Mouse (Mus musculus) c-Kit-positive CD71-positive TER-119-negative erythroid progenitor cells, embryonic 14.5 days (primary cell): Measurements from ENCODE around the gene Sytl3.
"Not testable (repeated sequence)": the region's sequence is repeated elsewhere in the genome, so short reads cannot be mapped to it uniquely, and the experiment has no call there.

Experiments
- DNase-seq: peaks from one replicate; pipeline ENCODE4 v3.0.0-alpha.2; 2013; ENCODE audit warnings: low read depth

Gene Sytl3

DNA sequence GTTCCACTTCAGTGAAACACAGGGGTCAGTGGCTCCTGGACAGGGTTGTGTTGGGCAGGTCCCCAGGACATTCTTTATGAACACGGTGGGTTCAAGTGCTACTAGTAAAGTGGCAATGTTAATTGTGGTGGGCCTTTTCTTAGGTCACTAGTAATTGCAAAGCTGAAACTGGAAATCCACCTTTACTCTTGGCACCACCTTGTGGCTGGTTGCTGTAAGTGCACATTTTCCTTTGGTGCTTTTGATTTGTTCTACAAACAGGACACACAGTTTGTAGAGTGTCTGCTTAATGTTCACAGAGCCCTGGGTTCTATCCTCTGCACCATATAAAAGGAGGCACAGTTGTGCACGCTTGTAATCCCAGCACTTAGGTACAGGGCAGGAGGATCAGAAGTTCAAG is 32.7 kb downstream of the Sytl3 start:
- DNase-seq = peak; percentile 46

DNA sequence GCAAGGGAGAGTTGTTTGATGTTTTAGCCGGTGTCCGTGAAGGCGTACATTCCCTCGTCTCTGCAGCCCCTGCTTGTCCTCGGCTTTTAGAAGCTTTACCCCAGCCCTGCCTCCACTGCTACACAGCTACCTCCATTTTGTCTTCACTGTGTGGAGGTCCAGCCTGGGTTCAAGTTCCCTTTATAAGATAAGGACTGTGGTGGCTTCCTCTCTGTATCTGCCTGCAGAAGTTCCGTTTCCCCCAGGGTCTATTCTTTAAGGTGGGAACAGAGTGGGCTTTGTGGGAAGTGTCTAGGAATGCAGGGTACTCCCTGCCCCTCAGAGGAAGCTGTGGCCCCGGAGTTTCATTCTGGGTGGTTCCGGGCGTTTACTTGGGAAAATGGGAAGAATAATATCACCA is 36.8 kb downstream of the Sytl3 start:
- not testable (repeated sequence) for DNase-seq

DNA sequence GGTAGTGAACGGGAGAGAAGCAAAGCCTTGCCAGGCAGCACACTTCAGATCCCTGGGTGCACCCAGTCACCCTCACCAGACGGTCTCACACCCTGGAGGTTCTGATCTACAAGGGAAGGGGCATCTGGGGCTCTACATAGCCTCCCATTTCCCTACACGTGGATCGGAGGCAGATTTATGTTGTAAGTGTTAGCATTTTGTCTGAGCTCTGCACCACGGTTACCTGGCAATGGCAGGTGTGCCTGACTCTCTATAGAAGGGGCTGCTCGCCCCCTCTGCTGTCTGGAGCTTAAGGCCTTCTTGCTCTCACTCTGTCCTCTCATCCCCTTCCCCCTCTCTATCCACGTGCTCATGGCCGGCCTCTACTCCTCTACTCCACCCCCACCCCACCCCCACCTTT is 37.6 kb downstream of the Sytl3 start:
- not testable (repeated sequence) for DNase-seq

DNA sequence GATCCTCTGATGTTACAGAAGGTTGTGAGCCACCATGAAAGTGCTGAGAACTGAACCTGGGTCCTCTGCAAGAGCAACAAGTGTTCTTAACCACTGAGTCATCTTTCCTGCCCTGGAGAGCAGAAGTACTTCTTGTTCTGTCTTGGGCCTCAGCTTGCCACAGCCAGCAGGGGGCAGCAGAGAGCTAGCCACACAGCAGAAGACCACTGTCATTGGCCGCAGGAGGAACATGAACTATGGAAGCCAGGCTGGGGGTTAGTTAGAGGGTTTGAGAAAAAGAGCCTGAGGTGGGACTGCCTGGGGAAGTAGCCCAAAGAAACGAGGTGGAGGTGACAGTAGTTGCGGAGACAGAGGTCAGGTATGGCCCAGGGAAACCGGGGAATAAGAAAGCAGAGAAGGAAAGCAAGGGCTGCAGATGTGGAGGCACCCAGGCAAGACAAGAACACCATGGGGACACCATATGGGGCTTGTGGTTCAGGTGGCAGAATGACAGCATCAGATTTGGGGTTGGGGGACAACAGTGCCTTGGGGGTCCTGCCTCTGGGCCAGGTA is 38.4 kb downstream of the Sytl3 start:
- DNase-seq = not testable (repeated sequence)

DNA sequence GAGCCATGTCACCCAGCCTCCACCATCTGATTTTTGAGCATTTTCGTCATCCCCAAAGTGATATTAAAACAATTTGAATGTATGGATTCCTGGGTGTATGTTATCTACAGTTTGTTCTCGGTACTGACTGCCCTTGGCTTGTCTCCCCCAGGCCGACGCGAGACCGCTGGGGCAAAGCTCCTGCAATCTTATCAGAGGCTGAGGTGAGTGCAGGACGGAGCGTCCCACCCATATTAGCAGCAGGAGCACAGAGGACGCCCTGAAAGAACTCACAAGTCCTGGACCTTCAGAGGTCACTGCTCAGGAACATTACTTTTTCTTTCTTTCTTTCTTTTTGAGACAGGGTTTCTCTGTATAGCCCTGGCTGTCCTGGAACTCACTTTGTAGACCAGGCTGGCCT is 40.6 kb downstream of the Sytl3 start:
- not testable (repeated sequence) for DNase-seq

DNA sequence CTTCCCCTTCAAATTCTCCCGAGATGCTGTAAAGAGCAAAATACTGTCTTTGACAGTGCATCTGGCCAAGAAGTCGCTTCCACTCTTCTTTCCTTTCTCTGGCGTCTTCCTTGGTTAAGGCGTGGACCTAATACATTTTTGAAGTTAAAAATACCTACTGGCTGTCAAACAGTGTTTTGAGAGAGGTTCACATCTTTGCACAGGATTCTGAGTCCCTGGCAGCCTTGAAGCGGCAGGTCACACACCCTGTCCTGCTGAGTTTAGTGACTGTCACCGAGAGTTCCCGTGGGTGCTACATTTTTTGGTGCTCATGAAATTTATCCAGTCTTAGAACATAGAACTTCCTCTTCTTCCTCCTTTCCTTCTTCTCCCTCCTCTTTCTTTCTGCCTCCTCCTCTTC is 41.2 kb downstream of the Sytl3 start:
- not testable (repeated sequence) for DNase-seq

DNA sequence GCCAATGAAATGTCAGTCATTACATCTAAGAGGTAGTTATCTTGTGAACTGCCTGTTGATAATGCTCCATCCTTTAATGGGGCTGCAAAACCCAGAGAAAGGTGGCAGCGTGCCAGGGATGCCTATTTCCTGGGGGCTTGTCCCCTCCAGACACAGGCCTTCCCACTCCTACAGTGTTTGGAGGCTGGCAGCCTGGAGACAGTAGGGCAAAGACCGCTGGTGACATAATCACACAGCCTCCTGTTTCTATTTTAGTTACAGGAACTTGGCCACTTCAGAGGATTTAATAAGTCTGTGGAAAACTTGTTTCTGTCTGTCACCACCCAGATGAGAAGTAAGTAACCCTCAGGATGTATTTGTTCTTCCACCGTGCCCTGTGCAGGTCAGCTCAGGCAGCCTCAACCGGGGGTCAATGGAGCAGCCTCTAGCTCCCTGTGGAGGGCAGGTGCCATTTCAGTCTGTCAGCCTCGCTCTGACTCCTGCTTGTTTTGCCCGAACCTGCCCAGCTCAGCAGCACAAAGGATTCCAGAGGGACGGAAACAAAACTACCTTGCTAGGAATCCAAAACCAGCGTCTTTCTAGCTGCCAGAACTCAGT is 43.8 kb downstream of the Sytl3 start:
- DNase-seq = not testable (repeated sequence)

DNA sequence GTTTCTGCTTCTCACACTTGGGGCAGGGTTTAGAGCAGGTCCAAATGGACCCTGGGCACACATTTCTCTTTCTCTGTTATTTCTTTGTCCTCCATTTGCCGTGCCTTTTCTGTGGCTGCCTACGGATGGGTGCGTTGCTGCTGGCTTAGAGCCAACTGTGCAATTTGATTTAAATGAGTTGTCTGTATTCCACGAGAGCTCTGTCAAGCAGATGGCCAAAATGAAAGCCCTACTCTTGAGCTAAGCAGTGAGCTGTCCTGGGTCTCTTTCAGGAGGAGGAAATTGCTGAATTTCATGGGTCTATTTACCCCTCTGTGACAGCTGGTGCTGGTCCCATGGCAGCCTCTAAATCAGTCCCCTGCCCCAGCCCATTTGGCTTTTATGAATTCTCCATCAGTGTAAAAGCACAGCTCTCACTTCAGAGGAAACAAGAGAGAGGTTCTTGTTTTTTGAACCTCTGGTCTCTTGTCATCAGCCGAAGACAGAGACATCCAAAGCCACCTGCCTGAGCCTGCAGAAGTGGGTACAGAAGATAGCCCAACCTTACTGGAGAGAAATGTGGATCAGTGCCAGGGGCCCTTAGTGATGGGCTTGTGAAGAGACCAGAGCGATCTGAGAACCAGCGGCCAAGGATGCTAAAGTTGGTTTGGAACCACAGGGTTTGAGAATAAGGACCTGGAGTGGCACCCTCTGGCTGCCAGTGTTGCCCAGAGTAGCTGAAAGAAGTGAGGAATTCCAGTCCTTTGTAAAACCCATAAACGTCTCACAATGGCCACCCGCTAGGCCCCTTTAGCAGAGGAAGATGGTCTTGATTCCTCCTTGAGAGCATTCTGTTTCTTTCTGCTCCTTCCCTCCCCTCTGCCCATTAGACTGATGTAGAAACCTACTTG is 44.7 kb downstream of the Sytl3 start:
- not testable (repeated sequence) for DNase-seq

DNA sequence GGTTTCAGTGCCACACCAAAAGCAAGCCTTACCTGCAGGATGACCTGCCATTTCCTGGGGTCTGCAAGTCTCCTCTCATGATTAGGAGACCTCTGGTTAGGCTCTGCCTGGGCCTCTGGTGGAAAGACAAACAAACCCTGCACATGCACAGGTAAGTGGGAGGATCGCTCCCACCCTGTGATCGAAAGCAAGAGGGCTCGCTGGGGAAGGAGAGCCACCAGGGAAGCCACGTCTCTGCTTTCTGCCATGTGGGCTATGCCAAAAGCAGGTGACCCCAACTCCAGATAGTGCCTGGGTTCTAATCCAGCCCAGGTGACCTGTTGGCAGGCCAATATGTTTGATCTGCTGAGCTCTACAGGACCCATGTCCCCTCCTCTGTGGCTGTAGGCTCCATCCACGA is 47.6 kb downstream of the Sytl3 start:
- not testable (repeated sequence) for DNase-seq

DNA sequence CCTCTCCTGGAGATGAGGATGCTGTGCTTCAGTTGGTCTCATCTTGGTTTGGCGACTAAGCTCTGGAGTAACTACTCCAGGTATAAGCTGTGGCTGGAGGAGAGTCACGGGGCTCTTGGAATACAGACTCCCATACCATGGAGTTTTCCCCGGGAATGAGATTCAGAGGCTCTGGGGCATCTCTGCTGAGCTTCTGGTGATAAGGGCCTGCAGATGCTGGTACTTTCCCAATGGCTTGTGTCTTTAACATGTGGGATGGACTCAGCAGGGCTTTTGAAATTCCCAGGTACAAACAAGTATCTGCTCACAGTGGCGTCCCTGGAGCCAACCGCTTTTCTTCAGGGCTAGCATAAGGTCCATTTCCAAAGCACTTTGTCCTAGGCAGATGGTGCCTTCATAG is 48.5 kb downstream of the Sytl3 start:
- not testable (repeated sequence) for DNase-seq

DNA sequence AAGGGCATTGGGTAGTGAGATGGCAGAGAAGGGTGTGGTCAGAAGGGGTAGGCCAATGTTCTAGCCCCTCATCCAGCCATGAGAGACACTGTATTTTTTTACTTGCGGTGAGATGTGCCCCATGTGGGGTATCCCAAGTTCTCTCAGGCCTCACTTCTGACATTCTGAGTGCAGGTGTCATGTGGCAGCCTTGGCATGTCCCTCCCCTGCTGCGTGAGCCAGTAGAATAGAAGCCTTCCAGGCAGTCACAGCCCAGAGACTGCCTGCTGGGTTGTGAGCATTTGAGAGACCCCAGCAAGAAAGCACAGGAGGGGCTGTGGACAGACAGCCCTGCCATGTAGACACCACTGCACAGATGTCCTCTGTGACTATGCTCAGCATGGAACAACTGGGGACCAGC is 49.3 kb downstream of the Sytl3 start:
- DNase-seq = not testable (repeated sequence)

DNA sequence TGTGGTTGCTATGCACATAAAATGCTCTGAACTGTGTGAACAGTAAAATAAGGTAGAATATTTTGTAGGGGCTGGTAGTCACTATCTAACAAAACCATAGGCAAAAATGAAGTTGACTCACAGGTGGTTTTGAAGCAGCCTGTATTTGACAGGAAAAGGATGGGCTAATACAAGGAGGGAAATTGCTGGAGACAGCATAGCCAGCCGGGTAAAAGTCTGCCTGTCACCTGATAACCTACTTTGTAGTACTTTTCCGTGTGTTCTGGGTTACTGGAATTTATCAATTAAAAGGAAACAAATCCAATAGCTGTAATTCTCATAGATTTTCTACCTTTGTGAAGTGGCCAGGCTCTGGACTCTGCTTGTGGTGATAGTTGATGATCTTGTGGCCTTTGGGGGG is 54.6 kb downstream of the Sytl3 start:
- DNase-seq = not testable (repeated sequence)

DNA sequence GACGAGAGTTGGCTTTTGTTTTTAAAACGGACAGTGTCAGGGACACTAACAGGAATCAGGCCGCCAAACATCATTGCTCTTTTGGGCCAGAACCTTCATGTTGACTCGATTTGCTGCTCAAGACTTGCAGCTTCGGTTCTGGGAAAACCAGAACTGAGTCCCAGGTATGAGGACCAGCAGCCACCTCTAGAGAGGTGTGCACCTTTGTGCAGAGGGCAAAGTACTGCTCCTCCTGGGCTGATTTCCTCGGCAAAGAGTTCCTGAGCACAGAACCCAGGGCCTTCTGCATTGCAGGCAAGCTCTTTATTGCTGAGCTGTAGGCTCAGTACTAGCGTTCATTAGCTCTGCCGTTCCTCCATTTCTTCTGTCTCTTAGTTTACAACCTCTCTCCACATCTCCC is 55.1 kb downstream of the Sytl3 start:
- not testable (repeated sequence) for DNase-seq

DNA sequence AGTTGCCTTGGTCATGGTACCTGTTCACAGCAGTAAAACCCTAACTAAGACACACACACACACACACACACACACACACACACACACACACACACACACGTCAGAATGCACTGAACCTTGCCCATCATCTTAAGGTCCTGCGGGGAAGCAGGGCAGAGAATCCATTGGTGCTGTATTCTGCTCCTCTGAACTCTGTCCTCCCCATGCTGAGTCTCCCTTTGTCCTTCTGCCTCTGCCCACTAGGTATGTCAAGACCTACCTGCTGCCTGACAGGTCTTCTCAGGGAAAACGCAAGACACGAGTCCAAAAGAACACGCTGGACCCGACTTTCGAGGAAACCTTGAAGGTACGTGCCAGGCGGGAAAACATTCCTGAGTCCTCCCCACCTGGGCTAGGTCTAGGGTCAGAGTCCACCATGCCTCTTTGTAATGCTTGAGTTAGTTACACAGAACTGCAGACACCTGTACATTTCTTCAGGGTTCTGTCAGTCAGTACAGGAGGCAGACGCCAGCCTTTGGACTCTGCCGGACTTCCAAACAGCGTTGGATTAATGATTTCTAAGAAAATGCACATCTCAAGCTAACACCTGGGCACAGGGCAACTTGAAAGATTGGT is 69.2 kb downstream of the Sytl3 start:
- DNase-seq = no peak

DNA sequence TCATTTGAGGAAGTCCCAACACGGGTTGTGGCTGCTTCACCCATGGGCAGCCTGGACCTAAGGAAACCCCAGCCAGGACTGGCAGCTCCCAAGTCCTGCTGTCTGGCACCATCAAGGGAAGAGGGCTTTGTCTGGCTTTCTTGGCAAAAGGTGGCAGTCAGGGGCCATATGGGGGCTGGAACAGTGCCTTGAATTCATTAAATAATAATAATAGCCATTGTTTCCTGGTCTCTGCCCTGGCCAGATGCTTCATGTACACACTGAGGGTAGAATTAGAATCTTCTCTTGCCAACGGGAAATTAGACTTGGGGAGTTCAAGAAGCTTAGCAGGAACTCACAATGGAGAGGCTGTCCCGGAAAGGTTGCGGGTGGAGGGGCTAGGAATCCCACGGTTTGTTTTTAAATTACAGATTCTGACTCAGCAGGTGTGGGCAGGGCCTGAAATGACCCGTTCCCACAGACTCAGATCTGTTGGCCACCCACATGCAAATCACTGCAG is 70.4 kb downstream of the Sytl3 start:
- no peak for DNase-seq

DNA sequence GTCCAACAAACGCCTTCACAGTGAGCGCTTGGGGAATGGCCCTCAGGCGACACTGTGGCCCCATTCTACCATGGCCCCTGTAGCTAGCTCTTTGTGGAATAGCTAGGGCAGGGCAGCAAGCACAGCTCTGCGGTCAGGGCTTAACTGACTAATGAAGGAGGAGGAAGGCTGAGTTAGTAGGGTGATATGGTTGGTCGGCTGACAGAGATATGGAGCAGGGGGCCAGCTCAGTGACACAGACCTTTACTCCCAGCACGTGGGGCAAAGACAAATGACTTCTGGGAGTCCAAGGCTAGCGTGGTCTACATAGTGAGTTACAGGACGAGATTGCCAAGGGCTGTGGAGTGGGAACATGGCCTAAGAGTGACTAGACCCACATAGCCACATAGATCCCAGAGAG is 72.2 kb downstream of the Sytl3 start:
- DNase-seq = no peak

DNA sequence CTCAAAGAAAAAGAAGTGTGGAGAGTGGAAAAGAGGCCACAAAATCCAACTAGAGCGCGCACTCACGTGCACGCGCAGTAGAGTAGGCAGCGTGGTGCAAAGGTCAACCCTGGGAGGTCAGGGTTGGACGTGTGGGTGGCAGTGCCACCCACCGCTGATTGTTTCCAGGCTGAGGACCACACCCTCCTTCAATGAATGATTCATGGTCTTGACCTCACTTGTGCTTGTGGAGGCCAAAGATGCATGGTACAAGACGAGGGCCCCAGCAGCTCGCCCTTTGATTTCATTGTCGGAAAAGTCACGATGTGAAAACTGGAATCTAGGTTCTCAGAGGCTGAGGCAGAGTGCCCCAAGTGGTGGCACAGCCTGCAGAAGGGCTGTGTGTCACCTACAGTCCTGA is 72.7 kb downstream of the Sytl3 start:
- no peak for DNase-seq

DNA sequence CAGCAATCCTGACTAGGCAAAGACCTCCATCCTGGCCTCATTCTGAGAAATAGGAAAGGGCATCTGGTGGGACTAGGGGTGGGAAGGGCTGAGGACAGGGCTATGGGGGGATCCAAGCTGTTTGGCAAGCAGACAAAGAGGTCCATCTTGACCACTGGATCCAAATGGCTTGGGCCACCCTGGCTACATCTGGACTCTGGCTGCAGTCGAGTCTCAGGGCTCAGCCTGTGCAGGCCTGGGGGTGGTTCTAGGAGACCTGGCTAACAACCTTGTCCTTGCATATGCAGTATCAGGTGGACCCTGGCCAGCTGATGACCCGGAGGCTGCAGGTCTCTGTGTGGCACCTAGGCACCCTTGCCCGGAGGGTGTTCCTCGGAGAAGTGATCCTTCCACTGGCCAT is 73.8 kb downstream of the Sytl3 start:
- DNase-seq = no peak

DNA sequence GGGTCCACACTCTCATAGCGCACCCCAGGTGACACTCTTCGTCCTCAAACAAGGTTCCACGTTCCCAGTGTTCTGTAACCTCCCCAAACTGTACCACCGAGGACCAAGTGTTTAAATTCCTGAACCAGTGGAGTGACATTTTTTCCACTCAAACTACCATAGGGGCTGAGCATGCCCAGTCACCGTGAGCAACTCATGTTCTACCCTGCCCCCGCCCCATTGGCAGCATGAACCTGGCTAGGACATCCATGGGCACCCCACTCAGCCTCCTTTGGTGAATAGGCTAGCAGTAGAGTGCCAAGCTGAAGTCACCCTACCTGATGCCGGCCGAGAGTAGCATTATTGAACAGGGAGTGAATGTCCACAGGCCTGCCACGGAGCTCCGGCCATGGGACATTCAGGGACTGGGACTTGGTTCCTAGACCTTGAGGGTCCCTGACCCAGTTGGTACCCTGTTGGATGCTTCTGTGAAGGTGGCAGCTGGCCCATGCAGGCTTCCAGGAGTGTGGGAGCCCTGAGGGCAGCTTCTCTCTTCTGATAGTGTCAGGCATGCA is 74.5 kb downstream of the Sytl3 start:
- no peak for DNase-seq

DNA sequence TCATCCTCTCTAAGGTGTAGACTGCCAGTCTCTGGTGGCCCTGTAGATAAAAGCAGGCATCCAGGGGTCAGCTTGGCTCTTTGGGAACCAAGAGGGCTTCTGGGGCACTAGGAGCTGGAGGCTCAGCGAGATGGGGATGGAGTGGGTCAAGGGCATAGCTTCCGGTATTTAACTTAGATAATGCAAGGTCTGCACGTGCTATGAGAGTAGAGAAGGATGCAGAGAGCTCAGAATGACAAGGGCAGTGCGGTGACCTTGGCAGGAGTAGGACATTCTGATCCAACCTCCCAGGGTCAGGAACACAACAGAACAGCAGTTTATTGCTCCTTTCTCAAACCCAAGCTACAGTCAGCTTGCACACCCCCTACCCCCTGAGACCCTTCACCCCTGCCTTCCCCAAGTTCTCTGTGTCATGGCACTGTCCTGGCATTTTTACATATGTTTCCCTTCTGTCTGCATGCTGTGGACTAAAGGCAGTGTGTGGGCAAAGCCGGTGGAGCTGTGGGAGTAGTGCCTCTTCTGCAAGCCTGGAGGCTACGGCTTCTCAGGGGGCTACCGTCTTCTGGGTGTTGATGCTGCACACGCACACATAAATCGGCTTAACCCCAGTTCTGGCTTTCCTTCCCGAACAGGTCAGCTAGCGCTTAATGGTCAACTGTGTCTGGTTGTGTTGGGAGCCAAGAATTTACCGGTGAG is 76.0 kb downstream of the Sytl3 start:
- no peak for DNase-seq
